Mouse (Mus musculus): ENCODE measurements around the gene Caskin1.
"Not testable (repeated sequence)": the region's sequence is repeated elsewhere in the genome, so short reads cannot be mapped to it uniquely, and the experiment has no call there.

The Caskin1 gene

DNA sequence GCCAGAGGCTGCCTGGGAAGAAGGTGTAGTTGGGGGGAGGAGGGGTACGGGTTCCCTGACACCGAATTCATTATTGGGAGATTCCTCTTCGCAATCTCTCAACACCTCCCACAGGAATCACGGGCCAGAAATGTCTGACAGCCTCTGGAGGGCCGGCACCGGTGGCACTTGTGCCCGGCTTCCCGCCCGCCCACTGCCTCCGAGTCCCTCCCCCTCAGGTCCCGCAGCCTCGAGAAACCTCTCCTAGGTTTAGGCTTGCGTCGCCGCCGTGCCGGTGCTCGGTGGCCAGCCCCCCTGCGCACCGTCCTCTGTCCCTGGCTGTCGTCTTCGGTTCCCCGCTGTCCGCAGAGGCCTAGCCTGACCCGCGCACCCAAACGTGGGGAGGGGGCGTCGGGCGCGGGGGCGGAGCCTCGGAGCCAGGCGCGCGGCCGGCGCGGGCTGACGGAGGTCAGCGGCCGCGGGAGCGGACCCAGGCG lies at the start of gene Caskin1:
Gene Caskin1 (plus strand): TSS at position 416 of the 476 bp plus-strand sequence.
- no peak for DNase-seq (ENCODE audit: low read depth)

DNA sequence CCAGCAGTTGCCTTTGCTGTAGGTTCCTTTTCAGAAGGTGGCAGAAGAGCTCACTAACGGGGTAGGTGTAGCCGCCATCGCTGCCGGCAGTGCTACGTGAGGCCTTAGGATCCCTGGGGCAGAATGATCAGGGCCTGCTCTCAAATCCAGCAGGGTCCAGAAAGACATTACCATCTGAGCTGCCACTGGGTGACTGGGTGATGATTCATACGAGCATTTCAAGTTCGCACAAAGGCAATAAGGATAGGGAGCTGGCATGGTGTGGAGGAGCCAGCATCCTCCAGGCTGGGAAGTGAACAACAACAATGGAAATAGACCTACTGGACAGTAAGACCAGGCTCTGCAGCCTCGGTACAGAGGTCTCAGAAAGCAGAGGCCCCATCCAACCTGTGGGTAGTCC lies 48.0 kb upstream of the Caskin1 start:
- no peak for DNase-seq (ENCODE audit: low read depth)

DNA sequence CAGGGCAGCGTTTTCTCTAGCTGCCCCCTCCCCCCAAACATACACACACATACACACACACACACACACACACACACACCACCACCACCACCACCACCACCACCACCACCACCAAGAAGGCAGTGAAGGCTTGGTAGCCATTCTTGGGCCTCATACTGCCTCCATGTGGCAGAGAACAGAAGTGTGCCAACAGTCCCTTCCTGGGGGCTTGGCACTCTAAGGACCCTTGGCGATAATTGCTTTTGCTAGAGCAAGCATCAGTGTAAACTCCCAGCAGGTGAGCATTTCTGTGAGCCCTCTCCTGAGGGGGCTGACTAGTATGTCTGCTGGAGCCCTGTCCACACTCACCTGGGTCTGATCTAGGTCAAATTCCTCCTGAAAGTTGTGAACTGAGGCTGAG lies 47.3 kb upstream of the Caskin1 start:
- no peak for DNase-seq (ENCODE audit: low read depth)

DNA sequence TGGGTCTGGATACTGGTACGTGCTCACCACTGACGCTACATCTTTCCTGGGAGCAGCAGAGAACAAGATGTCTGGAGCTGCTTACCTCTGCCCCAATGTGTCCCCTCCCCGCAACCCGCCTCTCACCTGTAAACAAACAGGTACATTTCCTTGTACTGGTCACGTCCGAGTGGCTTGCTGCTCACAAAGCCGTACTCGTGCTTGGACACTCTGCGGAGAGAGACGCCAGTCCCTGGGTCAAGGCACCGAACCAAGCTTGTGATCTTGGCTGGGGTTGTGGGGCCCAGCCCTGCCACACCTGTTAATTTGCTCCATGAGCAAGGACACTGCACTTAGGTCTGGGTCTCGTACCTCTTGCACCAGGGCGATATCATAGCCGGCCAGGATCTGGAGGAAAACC lies 46.3 kb upstream of the Caskin1 start:
- DNase-seq (ENCODE audit: low read depth): no peak

DNA sequence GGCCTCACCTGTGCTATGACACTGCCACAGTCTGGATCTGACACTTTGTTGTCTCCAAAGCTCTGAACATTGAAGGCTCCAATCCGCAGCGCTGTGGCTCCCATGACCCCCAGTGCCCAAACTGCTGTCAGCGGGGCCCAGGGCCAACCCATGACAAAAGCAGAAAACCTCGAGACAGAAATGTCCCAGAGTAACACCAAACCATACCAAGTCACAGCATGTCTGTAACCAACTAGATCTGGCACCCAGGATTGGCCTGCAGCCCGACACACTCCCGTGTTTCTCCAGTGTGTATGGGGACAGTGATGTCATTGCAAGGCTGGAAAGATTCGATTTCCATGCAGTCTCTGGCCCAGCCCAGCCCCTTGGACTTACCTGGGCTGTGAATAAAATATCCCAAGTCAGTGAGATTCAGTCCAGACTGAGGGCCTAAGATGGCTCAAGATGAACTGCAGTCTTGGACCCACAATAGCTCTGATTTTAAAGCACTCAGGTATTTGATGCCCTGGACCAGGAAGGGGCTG lies 45.7 kb upstream of the Caskin1 start, which contains the start of gene Dnase1l2:
Gene Dnase1l2 (minus strand): TSS at position 474 of the 524 bp plus-strand sequence.
- DNase-seq (ENCODE audit: low read depth): no peak

- DNase-seq (ENCODE audit: low read depth): no peak
Measured at GRCm38 (mm10) chr17:24443409-24443808, 45.0 kb upstream of the Caskin1 start.

- DNase-seq (ENCODE audit: low read depth): no peak
Measured at GRCm38 (mm10) chr17:24446590-24446989, 41.8 kb upstream of the Caskin1 start.

DNA sequence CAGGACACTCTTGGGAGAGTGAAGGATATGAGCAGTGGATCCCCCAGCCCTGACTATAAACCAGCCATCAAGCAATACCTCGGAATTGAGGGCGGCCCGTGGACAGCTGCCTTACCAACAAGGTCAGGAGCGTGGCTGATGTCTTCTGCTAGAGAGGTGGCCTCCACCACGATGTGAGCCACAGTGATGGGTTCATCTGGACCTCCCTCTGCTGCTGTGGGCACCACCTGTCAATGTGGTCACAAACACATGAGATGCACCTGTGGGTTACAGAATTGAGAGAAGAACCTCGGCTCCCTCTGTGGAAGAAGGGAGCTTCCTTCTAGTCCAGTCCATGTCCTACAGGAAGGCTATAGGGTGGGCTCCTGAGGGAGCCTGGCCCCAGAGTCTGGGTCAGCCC lies 38.9 kb upstream of the Caskin1 start:
- no peak for DNase-seq (ENCODE audit: low read depth)

DNA sequence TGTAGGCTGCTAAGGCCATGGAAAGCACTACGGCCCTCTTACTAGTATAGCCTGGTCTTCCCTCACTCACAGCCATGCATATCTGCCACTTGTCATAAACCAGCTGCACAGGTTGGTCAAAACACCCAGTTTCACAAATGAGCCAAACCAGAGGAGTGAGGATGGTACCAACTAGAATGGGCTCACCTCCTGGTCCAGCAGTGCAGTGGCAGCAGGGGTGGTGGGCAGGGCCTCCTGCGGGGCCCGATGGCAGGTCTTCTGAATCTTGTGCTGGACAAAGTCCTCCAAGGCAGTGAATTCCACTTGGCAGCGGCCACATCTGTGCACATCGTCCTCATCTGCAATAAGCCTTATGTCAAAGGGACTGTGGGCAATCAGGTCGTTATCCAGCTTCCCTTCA lies 37.2 kb upstream of the Caskin1 start:
- DNase-seq (ENCODE audit: low read depth): no peak

GRCm38 (mm10) chr17:24453372-24453771 lies 35.0 kb upstream of the Caskin1 start:
- no peak for DNase-seq (ENCODE audit: low read depth)

DNA sequence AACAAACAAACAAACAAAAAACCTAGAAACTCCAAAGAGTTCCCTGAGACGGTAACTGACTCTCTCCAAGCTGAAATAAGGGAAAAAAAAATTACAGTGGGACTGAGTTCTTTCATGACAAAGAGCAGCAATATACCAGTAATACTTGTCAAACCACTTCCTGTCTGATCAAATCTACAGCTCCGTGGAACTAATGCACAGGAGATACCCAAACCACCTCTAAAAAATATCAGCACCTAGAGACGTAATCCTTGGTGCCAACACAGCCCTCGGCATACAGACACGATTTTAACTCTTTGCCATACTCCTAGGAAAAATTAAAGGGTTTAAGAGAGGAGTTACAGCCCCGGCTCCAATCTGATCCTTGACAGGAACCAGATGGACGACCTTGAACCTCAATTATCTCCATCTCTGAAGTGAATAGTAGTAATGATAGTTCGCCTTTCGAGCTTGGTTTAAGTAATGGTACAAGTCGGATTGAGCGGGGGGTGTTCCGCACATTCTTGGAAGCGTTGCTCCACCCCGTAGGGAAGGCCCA lies 34.1 kb upstream of the Caskin1 start:
- DNase-seq (ENCODE audit: low read depth): no peak

- DNase-seq (ENCODE audit: low read depth): peak; percentile 99
Measured at GRCm38 (mm10) chr17:24454756-24455522, 33.5 kb upstream of the Caskin1 start.

GRCm38 (mm10) chr17:24455523-24456206 lies 32.7 kb upstream of the Caskin1 start:
- not testable (repeated sequence) for DNase-seq (ENCODE audit: low read depth)

- peak; percentile 69 for DNase-seq (ENCODE audit: low read depth)
Measured at GRCm38 (mm10) chr17:24461580-24461979, 26.8 kb upstream of the Caskin1 start.

DNA sequence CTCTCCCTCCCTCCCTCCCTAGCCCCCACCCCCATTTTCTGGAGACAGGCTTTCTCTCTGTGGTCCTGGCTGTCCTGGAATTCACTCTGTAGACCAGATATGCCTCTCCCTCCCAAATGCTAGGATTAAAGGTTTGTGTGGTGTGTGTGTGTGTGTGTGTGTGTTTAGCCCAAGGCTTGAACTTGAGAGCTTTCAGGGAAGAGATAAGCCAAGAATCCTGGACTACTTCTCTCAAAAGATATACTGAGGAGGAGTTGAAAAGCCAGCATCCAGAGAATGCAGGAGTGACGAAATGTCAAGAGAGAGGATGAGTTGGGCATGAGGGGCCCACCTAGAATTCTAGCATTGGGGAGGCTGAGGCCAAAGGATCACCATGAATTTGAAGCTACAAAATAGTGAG lies 25.5 kb upstream of the Caskin1 start:
- no peak for DNase-seq (ENCODE audit: low read depth)

DNA sequence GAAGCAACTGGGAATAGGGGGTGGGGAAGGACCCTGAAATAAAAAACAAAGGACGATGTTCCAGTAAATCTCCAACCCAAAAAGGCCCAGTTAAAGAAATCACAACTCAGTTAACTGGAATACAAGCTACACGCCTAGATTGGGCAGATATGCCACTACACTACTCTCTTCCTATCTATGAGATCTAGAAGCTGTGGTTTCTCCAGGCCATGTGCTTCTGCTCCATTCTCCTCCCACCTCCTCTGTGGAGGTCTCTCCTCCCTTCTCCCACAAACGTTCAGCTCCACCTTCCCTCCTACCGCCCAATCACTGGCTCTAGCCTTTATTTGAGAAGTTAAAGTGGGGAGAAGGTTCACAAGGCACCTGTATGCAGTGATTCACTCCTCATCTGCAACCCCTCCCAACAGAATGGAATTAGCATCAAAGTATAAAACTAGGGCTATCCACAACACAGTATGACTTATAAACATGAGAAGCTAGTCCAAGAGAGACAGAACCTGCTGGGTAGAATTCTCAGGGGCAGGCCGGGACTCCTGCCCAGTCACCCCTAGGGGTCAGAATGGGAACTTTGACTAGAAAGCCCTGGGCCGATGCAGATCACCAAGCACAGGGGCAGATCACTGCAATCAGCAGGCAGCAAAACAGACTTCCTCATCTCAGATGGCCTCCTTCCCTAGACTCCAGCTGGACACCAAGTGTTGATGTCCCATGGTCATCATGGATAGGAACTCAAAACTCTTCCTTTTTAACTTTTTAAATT lies 24.8 kb upstream of the Caskin1 start:
- DNase-seq (ENCODE audit: low read depth): peak; percentile 60

DNA sequence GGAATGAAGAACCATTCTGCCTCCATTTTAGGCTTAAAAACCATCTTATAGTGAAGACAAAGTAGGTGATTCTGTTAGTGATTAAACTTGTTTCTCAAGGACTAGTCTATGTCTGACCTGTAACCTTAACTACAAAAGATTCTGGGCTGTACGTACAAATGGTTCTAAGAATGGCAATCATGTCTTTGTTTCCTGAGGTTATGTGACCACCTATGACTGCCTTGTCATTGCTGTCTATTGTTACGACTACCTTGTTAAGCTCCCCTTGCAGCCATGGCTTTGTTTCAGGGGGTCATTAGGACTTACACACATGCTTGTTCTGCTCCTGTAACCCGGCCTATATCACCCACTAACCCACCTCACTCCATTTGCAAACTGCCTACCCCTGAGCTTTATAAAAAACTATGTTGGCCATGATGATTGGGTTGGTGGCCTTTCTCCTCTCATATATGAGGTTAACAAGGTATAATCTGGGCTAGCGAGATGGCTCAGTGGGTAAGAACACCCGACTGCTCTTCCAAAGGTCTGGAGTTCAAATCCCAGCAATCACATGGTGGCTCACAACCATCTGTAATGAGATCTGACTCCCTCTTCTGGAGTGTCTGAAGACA lies 19.7 kb upstream of the Caskin1 start:
- no peak for DNase-seq (ENCODE audit: low read depth)

DNA sequence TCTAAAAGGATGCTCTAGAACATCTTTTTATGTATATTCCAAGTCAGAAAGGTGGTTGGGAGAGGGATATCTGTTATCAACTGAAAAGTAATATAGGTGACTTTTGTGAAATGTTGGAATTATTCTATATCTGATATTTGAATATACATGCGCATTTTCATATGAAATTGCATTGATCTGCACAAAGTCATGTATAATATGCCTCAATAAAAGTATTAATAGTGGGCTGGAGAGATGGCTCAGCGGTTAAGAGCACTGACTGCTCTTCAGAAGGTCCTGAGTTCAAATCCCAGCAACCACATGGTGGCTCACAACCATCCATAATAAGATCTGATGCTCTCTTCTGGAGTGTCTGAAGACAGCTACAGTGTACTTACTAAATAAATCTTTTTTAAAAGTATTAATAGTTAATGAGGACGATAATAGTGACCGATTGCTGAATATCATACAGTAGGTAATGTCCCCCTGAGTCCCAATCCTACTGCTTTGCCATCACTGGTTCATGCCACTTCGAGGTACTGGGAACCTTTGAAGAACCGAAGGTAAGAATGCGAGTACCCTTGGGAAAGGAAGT lies 19.0 kb upstream of the Caskin1 start:
- DNase-seq (ENCODE audit: low read depth): no peak

DNA sequence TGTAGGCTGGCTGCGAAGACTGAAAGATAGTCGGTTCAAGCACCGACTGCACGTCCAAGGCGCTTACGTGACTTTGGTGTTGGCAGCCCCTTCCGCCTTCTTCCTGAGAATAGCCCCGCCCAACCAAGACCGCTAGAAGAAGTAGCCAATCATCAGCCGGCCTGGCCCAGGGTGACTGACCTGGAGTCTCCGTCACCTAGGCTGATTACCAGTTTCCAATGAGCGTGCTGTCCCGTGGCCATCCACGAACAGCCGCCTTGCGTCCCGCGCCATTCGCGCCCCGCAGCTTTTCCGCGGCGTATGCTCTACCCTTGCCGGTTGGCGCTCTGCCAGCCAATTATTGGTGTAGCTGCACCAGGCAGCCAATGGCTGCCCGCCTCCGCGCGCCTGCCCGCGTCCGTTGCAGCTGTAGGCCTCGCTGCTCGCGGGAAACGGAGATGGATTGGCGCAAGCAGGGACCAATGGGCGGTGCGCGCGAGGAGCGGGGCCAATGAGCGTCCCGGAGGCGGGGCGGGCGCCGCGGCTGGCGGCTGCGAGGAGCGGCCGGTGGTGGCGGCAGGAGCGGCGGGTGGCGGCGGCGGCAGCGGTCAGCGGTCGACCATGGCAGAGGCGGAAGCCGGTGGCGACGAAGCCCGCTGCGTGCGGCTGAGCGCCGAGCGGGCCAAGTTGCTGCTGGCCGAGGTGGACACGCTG lies 18.3 kb upstream of the Caskin1 start, which contains the start of the genes E4f1 and Pgp:
Gene E4f1 (minus strand): TSS at position 404 of the 693 bp plus-strand sequence.
Gene Pgp (plus strand): TSS at position 483 of the 693 bp plus-strand sequence.
- peak; percentile 97 for DNase-seq (ENCODE audit: low read depth)
